Mouse (Mus musculus): Measurements from ENCODE around the gene Akap13. TPM values are rescaled to one million over a fixed set of nuclear protein-coding genes. Genes with fewer than 3 reads are reported as not detected.

The Akap13 gene
- polyA plus RNA-seq, 1 experiment from 2014 or later = 25.8 TPM

DNA sequence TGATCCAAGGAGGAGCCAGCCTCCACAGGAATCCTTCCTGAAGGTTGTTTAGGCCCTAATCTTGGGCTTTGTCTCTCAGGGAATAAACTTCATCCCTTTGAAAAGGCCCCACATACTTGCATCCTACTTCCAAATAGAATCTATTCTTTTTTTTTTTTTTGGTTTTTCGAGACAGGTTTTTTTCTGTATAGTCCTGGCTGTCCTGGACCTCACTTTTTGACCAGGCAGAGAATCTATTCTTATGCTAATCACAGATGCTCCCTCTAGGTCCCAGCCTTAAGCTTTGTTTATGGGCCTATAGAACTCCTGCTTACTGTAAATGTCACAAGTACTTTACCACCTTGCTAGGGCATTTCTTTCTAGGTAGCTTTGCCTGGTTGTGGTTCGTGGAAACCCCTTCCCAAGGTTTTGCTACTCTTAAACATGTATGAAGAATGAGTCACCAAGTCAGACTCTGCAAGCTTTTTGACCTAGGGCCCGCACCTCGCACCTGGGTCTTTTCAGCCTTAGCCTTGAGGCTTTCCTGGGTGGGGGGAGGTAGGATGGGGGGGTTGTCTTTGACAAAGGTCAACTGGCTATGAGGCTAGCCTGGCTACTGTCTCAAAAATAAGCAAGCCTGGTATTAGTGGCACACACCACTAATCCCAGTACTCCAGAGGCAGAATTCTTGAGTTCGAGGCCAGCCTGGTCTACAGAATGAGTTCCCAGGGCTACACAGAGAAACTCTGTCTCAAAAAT, 346.5 kb downstream of the Akap13 start:
- Histone ChIP-seq H3K4me1 (peaks cover 5% of the 10 kb centered on the region; the same call in 1 of the 2 replicates), H3K4me2 (replicated peaks) (no peak overlapping the region), H3K9me3 (no peaks in the 10 kb centered on the region), H3K36me3 (no peaks in the 10 kb centered on the region), H3K27ac (no peak overlapping the region), H3K9ac (no peak overlapping the region), H3K4me3 (no peak overlapping the region), H3K27me3 (replicated peaks) (no peaks in the 10 kb centered on the region)
- no peak for ATAC-seq (ENCODE audit: low FRiP score, low read depth)
- WGBS = 88% methylated on average over 5 of the region's 5 CpGs

DNA sequence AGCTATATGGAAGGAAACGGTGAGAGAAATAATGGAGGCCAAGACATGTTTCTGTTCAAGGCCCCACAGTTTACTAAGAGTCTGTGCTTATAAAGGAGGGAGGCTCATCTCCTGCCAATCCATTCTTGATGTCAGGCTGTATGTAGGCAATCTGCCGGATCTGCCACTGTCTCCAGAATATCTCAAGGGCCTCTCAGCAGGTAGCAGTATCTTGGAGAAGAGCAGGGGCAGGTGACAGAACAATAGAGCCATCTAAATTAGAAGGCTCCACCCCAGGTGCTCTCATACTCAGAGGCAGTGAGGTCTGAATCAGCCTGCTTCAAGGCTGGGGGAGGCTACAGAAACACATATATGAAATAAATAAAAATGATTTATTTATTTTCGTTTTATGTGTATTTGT, 347.6 kb downstream of the Akap13 start:
- no peak overlapping the region for H3K9ac ChIP-seq
- H3K4me3 ChIP-seq = no peak overlapping the region
- no peak overlapping the region for H3K4me2 ChIP-seq (replicated peaks)
- WGBS = 66% methylated on average over 3 of the region's 3 CpGs
- peaks cover 6% of the 10 kb centered on the region; the same call in 1 of the 2 replicates for H3K4me1 ChIP-seq
- H3K36me3 ChIP-seq = no peaks in the 10 kb centered on the region
- no peaks in the 10 kb centered on the region for H3K9me3 ChIP-seq
- no peaks in the 10 kb centered on the region for H3K27me3 ChIP-seq (replicated peaks)
- ATAC-seq (ENCODE audit: low FRiP score, low read depth) = no peak
- H3K27ac ChIP-seq = no peak overlapping the region

Small RNA genes within 50 kb of the gene (microRNA-seq; reads per million reads assigned to microRNA genes)
- gene Gm23251 = not detected

Other genes with a start within 250 kb of the Akap13 start
- gene Sv2b, start 146.3 kb upstream of the Akap13 start, polyA plus RNA-seq (2016; fragmentation: Nextera tagmentation; extraction: Ambion mirVana) = 5.5 and 7.3 TPM in 2 replicates